Mouse (Mus musculus) cortical plate, adult 2 months (tissue): ENCODE data around the gene Bex2. TPM values are rescaled to one million over a fixed set of nuclear protein-coding genes. Genes with fewer than 3 reads are reported as not detected.
"Not testable (repeated sequence)": the region's sequence is repeated elsewhere in the genome, so short reads cannot be mapped to it uniquely, and the experiment has no call there.

Experiments
- H3K27ac ChIP-seq: fragments of 200-500 bp; 2 replicates; pipeline ENCODE4 v1.5.1; 2012; ENCODE audit warnings: low read length, control low read depth, inconsistent platforms; ENCODE audit not compliant: insufficient read depth
- H3K4me1 ChIP-seq: fragments of 200-500 bp; 2 replicates; pipeline ENCODE4 v1.6.1; 2011; ENCODE audit warnings: low read length; ENCODE audit not compliant: control insufficient read depth, insufficient read depth
- H3K4me3 ChIP-seq: fragments of 200-500 bp; 2 replicates; pipeline ENCODE4 v1.5.1; 2011; ENCODE audit warnings: mild to moderate bottlenecking, low read length, control low read depth; ENCODE audit not compliant: insufficient read depth
- CTCF ChIP-seq: fragments of 200-500 bp; IDR thresholded peaks from 2 replicates; pipeline ENCODE4 v1.5.1; 2011; ENCODE audit warnings: mild to moderate bottlenecking, control low read depth, low read length; ENCODE audit not compliant: insufficient read depth; ENCODE audit errors: extremely low read depth
- POLR2A ChIP-seq: fragments of 200-500 bp; IDR thresholded peaks from 2 replicates; pipeline ENCODE4 v1.6.1; 2011; ENCODE audit warnings: mild to moderate bottlenecking, low read length, control low read depth; ENCODE audit not compliant: insufficient read depth; ENCODE audit errors: extremely low read depth
- polyA plus RNA-seq: library from polyadenylated mRNA; depleted of rRNA; stranded (reverse); fragments of >200 nt; gene quantifications from 2 replicates; pipeline ENCODE4 v1.2.3, GENCODE M21; 2012; rRNA removed

Bex2 gene
- polyA plus RNA-seq, result 326 and 347 TPM in 2 replicates

- not testable (repeated sequence) for H3K27ac ChIP-seq, H3K4me1 ChIP-seq
- peak within 1 kb of the TSS; percentile 64 for H3K4me3 ChIP-seq
Observed at GRCm38 (mm10) chrX:136068020-136068419, at the start of gene Bex2. Gene Bex2 (minus strand): TSS chrX:136068236.

GRCm38 (mm10) chrX:136115419-136115961 lies 47.5 kb upstream of the Bex2 start:
- TF ChIP-seq CTCF, result no peak
- peak; percentile 52; the same call in 1 of the 2 replicates for TF ChIP-seq POLR2A

GRCm38 (mm10) chrX:136115015-136115414 lies 47.0 kb upstream of the Bex2 start:
- Histone ChIP-seq H3K27ac (no peak overlapping the region), H3K4me3 (peak overlapping the region; percentile 32; the same call in 1 of the 2 replicates), H3K4me1 (peaks cover 2% of the 10 kb centered on the region; the same call in 1 of the 2 replicates)
- TF ChIP-seq POLR2A, result no peak

More at GRCm38 (mm10) chrX:136115419-136115961, 47.5 kb upstream of the Bex2 start:
- peaks cover 2% of the 10 kb centered on the region; the same call in 1 of the 2 replicates for H3K4me1 ChIP-seq
- H3K27ac ChIP-seq, result peak overlapping the region; percentile 24; the same call in 1 of the 2 replicates
- H3K4me3 ChIP-seq, result peak overlapping the region; percentile 32

GRCm38 (mm10) chrX:136107942-136108341 lies 39.9 kb upstream of the Bex2 start:
- no peaks in the 10 kb centered on the region for H3K4me1 ChIP-seq
- H3K27ac ChIP-seq, result no peak overlapping the region
- TF ChIP-seq CTCF (peak; percentile 55; the same call in 1 of the 2 replicates), POLR2A (no peak)
- H3K4me3 ChIP-seq, result no peak overlapping the region; the same call in 1 of the 2 replicates

- no peaks in the 10 kb centered on the region for H3K4me1 ChIP-seq
- TF ChIP-seq CTCF (no peak), POLR2A (no peak)
- H3K27ac ChIP-seq, result no peak overlapping the region
- no peak overlapping the region for H3K4me3 ChIP-seq
Observed at GRCm38 (mm10) chrX:136104724-136105088, 36.7 kb upstream of the Bex2 start.

- Histone ChIP-seq H3K4me1 (no peaks in the 10 kb centered on the region), H3K4me3 (no peak overlapping the region), H3K27ac (no peak overlapping the region; the same call in 1 of the 2 replicates)
- TF ChIP-seq CTCF, result no peak
- TF ChIP-seq POLR2A, result no peak
Observed at GRCm38 (mm10) chrX:136104046-136104723, 36.1 kb upstream of the Bex2 start.

- no peaks in the 10 kb centered on the region; the same call in 1 of the 2 replicates for H3K4me1 ChIP-seq
- no peak overlapping the region for H3K4me3 ChIP-seq
- no peak for TF ChIP-seq POLR2A
- TF ChIP-seq CTCF, result no peak
- H3K27ac ChIP-seq, result no peak overlapping the region
Observed at GRCm38 (mm10) chrX:136094421-136094820, 26.4 kb upstream of the Bex2 start.

- Histone ChIP-seq H3K27ac (no peak overlapping the region), H3K4me3 (no peak overlapping the region), H3K4me1 (no peaks in the 10 kb centered on the region; the same call in 1 of the 2 replicates)
- TF ChIP-seq POLR2A (no peak), CTCF (no peak)
Observed at GRCm38 (mm10) chrX:136092497-136093279, 24.7 kb upstream of the Bex2 start.

GRCm38 (mm10) chrX:136085155-136085554 lies 17.1 kb upstream of the Bex2 start, which contains the start of gene Nxf3:
Gene Nxf3 (minus strand): TSS chrX:136085255.
- TF ChIP-seq CTCF, result no peak
- Histone ChIP-seq H3K4me1 (no peaks in the 10 kb centered on the region), H3K4me3 (no peak within 1 kb of the TSS)

GRCm38 (mm10) chrX:136067201-136067991 lies 640 bp downstream of the Bex2 start:
- peak overlapping the region; percentile 64 for H3K4me3 ChIP-seq
- not testable (repeated sequence) for H3K27ac ChIP-seq, H3K4me1 ChIP-seq

More at GRCm38 (mm10) chrX:136085155-136085554, 17.1 kb upstream of the Bex2 start, which contains the start of gene Nxf3:
- H3K27ac ChIP-seq, result no peak within 1 kb of the TSS
